Mouse (Mus musculus) spleen, adult 2 months (tissue): ENCODE results near the gene Top1. TPM values are rescaled to one million over a fixed set of nuclear protein-coding genes. Genes with fewer than 3 reads are reported as not detected.

Experiments used
- DNase-seq, 2 experiments: peaks; one replicate each; pipeline versions ENCODE4 v3.0.0 to v3.0.0-alpha.2; 2012 to 2021; ENCODE audit warnings: low spot score in 2 of 2, low read depth in 1 of 2
- H3K27ac ChIP-seq: fragments of 200-500 bp; 2 replicates; pipeline ENCODE4 v1.5.1; 2012; ENCODE audit warnings: low read length, inconsistent platforms; ENCODE audit not compliant: insufficient read depth
- H3K27me3 ChIP-seq: fragments of 200-500 bp; 2 replicates; pipeline ENCODE4 v1.6.1; 2012; ENCODE audit warnings: mild to moderate bottlenecking, moderate library complexity, low read length, inconsistent platforms; ENCODE audit not compliant: control insufficient read depth, insufficient read depth
- H3K36me3 ChIP-seq: fragments of 200-500 bp; 2 replicates; pipeline ENCODE4 v1.6.1; 2012; ENCODE audit warnings: mild to moderate bottlenecking, low read length, inconsistent platforms; ENCODE audit not compliant: control insufficient read depth, insufficient read depth
- H3K4me1 ChIP-seq: fragments of 200-500 bp; 2 replicates; pipeline ENCODE4 v1.6.1; 2011; ENCODE audit warnings: inconsistent platforms; ENCODE audit not compliant: control insufficient read depth, insufficient read depth, insufficient read length
- H3K4me3 ChIP-seq: fragments of 200-500 bp; 2 replicates; pipeline ENCODE4 v1.5.1; 2011; ENCODE audit warnings: mild to moderate bottlenecking, inconsistent platforms; ENCODE audit not compliant: insufficient read depth, insufficient read length; ENCODE audit errors: extremely low read depth
- CTCF ChIP-seq: fragments of 200-500 bp; IDR thresholded peaks from 2 replicates; pipeline ENCODE4 v1.5.1; 2011; ENCODE audit warnings: mild to moderate bottlenecking, inconsistent platforms; ENCODE audit not compliant: insufficient read depth, insufficient read length, insufficient replicate concordance; ENCODE audit errors: extremely low read depth
- POLR2A ChIP-seq: fragments of 200-500 bp; IDR thresholded peaks from 2 replicates; pipeline ENCODE4 v1.6.1; 2011; ENCODE audit warnings: low read depth, low read length, inconsistent platforms
- WGBS: fragments of 180-500 bp; shearing (Covaris S2); methylation state at CpG from one replicate; pipeline ENCODE4 v1.1.7; 2018; 5-methylcytosine and 5-hydroxymethylcytosine counted together
- polyA plus RNA-seq: library from polyadenylated mRNA; depleted of rRNA; stranded (reverse); fragments of >200 nt; gene quantifications from 2 replicates; pipeline ENCODE4 v1.2.3, GENCODE M21; 2012

The Top1 gene
- polyA plus RNA-seq, 1 experiment = 9.4 TPM

DNA sequence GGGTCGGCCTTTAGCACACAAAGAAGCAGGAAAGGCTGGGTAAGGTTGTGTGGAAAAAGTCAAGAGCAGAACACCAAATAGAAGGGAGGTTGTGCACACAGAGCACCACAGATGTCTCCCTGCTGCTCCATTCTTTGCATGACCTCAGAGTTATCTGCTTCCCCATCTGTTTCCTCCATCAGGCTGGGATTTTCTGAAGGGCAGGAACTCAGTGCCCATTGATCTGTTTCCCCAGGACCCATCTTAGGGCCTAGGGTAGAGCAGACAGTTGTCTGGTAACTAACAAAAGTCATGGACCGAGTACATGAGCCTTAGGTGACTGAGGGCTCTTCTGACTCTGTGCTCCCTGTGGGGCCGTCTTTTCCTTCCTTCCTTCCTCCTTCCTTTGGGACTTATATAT is 95.9 kb downstream of the Top1 start:
- DNase-seq = no peak
- no peaks in the 10 kb centered on the region for H3K36me3 ChIP-seq
- TF ChIP-seq POLR2A (no peak), CTCF (no peak)
- H3K27me3 ChIP-seq = no peaks in the 10 kb centered on the region
- no peak overlapping the region for H3K4me3 ChIP-seq
- H3K27ac ChIP-seq = peak overlapping the region; percentile 73
- peaks cover 40% of the 10 kb centered on the region for H3K4me1 ChIP-seq
- WGBS = 14% methylated on average over 3 of the region's 3 CpGs

- H3K27me3 ChIP-seq = no peaks in the 10 kb centered on the region
- H3K4me1 ChIP-seq = peaks cover 45% of the 10 kb centered on the region
- H3K4me3 ChIP-seq = no peak overlapping the region
- DNase-seq = no peak
- TF ChIP-seq POLR2A (no peak), CTCF (no peak)
- 6% methylated on average over 1 of the region's 1 CpGs for WGBS
- peak overlapping the region; percentile 73 for H3K27ac ChIP-seq
- no peaks in the 10 kb centered on the region for H3K36me3 ChIP-seq
Measured at GRCm38 (mm10) chr2:160742161-160742609, 96.5 kb downstream of the Top1 start.

GRCm38 (mm10) chr2:160744040-160744822 is 98.5 kb downstream of the Top1 start:
- DNase-seq = peak in 1 of 2 experiments; percentile 55
- peaks cover 45% of the 10 kb centered on the region for H3K4me1 ChIP-seq

GRCm38 (mm10) chr2:160744823-160745210 is 99.1 kb downstream of the Top1 start:
- 64% methylated on average over 5 of the region's 5 CpGs for WGBS
- Histone ChIP-seq H3K27ac (0 out of 2 replicates have a peak overlapping the region, but pooled peaks have one; percentile 24), H3K4me1 (peaks cover 45% of the 10 kb centered on the region), H3K4me3 (no peak overlapping the region), H3K27me3 (no peaks in the 10 kb centered on the region), H3K36me3 (peaks cover 7% of the 10 kb centered on the region)
- TF ChIP-seq CTCF = no peak
- no peak for TF ChIP-seq POLR2A
- no peak for DNase-seq

More at GRCm38 (mm10) chr2:160744040-160744822, 98.5 kb downstream of the Top1 start:
- peak overlapping the region; percentile 27; the same call in 1 of the 2 replicates for H3K27ac ChIP-seq
- H3K4me3 ChIP-seq = no peak overlapping the region
- TF ChIP-seq POLR2A (no peak), CTCF (peak; percentile 12; the same call in 1 of the 2 replicates)
- 80% methylated on average over 7 of the region's 7 CpGs for WGBS
- no peaks in the 10 kb centered on the region for H3K27me3 ChIP-seq
- peaks cover 6% of the 10 kb centered on the region for H3K36me3 ChIP-seq

DNA sequence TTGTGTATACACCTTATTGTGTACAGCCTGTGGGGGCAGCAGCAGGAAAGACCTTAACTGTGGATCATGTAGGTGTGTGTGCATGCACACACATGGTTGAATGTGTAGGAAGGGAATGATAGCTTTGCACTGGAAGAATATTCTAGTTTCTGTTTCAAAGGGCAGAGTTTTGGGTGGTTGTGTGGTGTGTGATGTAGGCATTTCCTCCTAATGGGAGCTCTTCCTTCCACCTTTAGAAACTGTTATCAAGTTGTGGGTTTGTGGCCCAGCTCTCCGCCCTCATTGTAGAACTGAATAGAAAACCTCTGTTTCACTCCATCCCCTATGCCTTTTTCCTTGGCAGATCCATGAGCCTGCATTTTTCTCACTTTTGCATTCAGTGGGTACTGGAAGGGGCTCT is 99.8 kb downstream of the Top1 start:
- TF ChIP-seq POLR2A (no peak), CTCF (no peak)
- DNase-seq = no peak
- Histone ChIP-seq H3K4me3 (no peak overlapping the region), H3K27ac (peak overlapping the region; percentile 24; the same call in 1 of the 2 replicates), H3K27me3 (no peaks in the 10 kb centered on the region), H3K4me1 (peaks cover 45% of the 10 kb centered on the region), H3K36me3 (peaks cover 7% of the 10 kb centered on the region)
- 64% methylated on average over 1 of the region's 1 CpGs for WGBS

GRCm38 (mm10) chr2:160746637-160747036 is 100.9 kb downstream of the Top1 start:
- WGBS = 65% methylated on average over 5 of the region's 5 CpGs
- H3K36me3 ChIP-seq = peaks cover 13% of the 10 kb centered on the region
- 0 out of 2 replicates have a peak overlapping the region, but pooled peaks have one; percentile 12 for H3K27ac ChIP-seq
- TF ChIP-seq POLR2A = no peak
- TF ChIP-seq CTCF = no peak
- no peak overlapping the region for H3K4me3 ChIP-seq
- no peak for DNase-seq
- H3K4me1 ChIP-seq = peaks cover 40% of the 10 kb centered on the region; the same call in 1 of the 2 replicates
- H3K27me3 ChIP-seq = no peaks in the 10 kb centered on the region

GRCm38 (mm10) chr2:160747075-160747474 is 101.4 kb downstream of the Top1 start:
- peaks cover 37% of the 10 kb centered on the region; the same call in 1 of the 2 replicates for H3K4me1 ChIP-seq
- TF ChIP-seq POLR2A (no peak), CTCF (no peak)
- H3K4me3 ChIP-seq = no peak overlapping the region
- peaks cover 16% of the 10 kb centered on the region for H3K36me3 ChIP-seq
- no peaks in the 10 kb centered on the region for H3K27me3 ChIP-seq
- whole genome bisulfite sequencing = 80% methylated on average over 10 of the region's 10 CpGs
- no peak for DNase-seq
- H3K27ac ChIP-seq = no peak overlapping the region
